Mouse (Mus musculus) liver, embryonic 14.5 days (tissue): Measurements from ENCODE around the gene Cobl. TPM values are rescaled to one million over a fixed set of nuclear protein-coding genes. Genes with fewer than 3 reads are reported as not detected.

ENCODE experiments used
- ATAC-seq: fragments of 200-750 bp; cut with Nextera tagmentation; 2 replicates; pipeline ENCODE4 v1.8.0; 2017; ENCODE audit warnings: moderate number of reproducible peaks, mild to moderate bottlenecking, moderate library complexity; ENCODE audit not compliant: insufficient read depth
- DNase-seq, 3 experiments: peaks; one replicate each; pipeline ENCODE4 v3.0.0-alpha.2; 2012 to 2013; ENCODE audit warnings: low read depth in 3 of 3, low spot score in 3 of 3
- H3K27ac ChIP-seq: fragments of 300-500 bp; sonication (generic); 2 replicates; pipeline ENCODE4 v1.5.1; 2014; ENCODE audit warnings: moderate library complexity, mild to moderate bottlenecking, control low read depth, inconsistent platforms
- H3K27me3 ChIP-seq: fragments of 300-500 bp; sonication (generic); 2 replicates; pipeline ENCODE4 v1.6.1; 2014; ENCODE audit warnings: mild to moderate bottlenecking, low read length, moderate library complexity; ENCODE audit not compliant: control insufficient read depth, insufficient read depth
- H3K36me3 ChIP-seq: fragments of 300-500 bp; sonication (generic); replicated peaks from 2 replicates; pipeline ENCODE4 v1.6.1; 2014; ENCODE audit warnings: low read depth; ENCODE audit not compliant: control insufficient read depth, insufficient read depth
- H3K4me1 ChIP-seq, 2 experiments: fragments of 200-500 bp in 1 of 2; fragments of 300-500 bp in 1 of 2; sonication (generic) in 1 of 2; replicated peaks; 2 replicates each; pipeline ENCODE4 v1.6.1; 2012 to 2014; ENCODE audit warnings: antibody characterized with exemption in 1 of 2, inconsistent platforms in 1 of 2, low read length in 1 of 2; ENCODE audit not compliant: control insufficient read depth in 2 of 2, insufficient read depth in 2 of 2
- H3K4me2 ChIP-seq: fragments of 300-500 bp; sonication (generic); 2 replicates; pipeline ENCODE4 v1.6.1; 2014; ENCODE audit warnings: low read depth, mild to moderate bottlenecking, control low read depth, moderate library complexity
- H3K4me3 ChIP-seq, 2 experiments: fragments of 200-500 bp in 1 of 2; fragments of 300-500 bp in 1 of 2; sonication (generic) in 1 of 2; 2 replicates each; pipeline ENCODE4 v1.5.1; 2012 to 2014; ENCODE audit warnings: low read depth in 2 of 2, low read length in 2 of 2, mild to moderate bottlenecking in 2 of 2, control low read depth in 1 of 2, inconsistent platforms in 1 of 2, moderate library complexity in 1 of 2; ENCODE audit not compliant: insufficient read depth in 1 of 2
- H3K9ac ChIP-seq: fragments of 300-500 bp; sonication (generic); replicated peaks from 2 replicates; pipeline ENCODE4 v1.6.1; 2014; ENCODE audit warnings: mild to moderate bottlenecking, control low read depth, moderate library complexity
- H3K9me3 ChIP-seq: fragments of 300-500 bp; sonication (generic); 2 replicates; pipeline ENCODE4 v1.6.1; 2016; ENCODE audit warnings: low read length, mixed read lengths; ENCODE audit not compliant: control insufficient read depth
- CTCF ChIP-seq: IDR thresholded peaks from 2 replicates; pipeline ENCODE4 v1.5.1; 2016; ENCODE audit warnings: antibody characterized with exemption, low read depth, control low read depth
- EP300 ChIP-seq: IDR thresholded peaks from 2 replicates; pipeline ENCODE4 v1.6.1; 2016; ENCODE audit warnings: antibody characterized with exemption, low read depth
- WGBS: fragments of 180-500 bp; shearing (Covaris S2); extraction: QIAGEN DNeasy Blood & Tissue Kit; methylation state at CpG from one replicate; pipeline ENCODE4 v1.1.7; 2014; ENCODE audit not compliant: insufficient replicate concordance; 5-methylcytosine and 5-hydroxymethylcytosine counted together
- polyA plus RNA-seq, 2 experiments: library from polyadenylated mRNA; depleted of rRNA in 1 of 2; stranded (reverse) in 1 of 2; unstranded in 1 of 2; fragments of >200 nt; fragmentation: Nextera tagmentation in 1 of 2; extraction: Ambion mirVana in 1 of 2; gene quantifications; 2 replicates each; pipeline versions ENCODE4 v1.2.1 to v1.2.3; 2012 to 2014

Cobl gene
- polyA plus RNA-seq, 2 experiments = 0.56 to 0.64 TPM

DNA sequence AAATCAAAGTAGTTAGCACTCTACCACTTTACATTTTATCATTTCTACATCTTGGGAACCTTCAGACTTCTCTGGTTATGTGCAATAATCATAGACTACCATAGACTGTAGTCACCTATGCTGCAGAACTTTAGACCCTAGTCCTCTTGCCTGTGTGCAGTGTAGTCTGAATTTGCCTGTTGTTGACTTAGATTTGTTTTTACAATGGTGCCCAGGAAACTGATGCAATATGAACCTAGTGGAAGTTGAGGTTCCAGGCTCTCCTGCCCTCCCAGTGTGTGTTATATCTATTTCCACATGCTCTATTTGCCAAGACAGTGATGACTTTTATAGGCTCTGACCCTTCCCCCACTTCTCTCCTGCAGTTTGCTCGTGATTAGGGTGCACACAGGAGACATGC lies 274.3 kb downstream of the Cobl start:
- WGBS = 36% methylated on average over 1 of the region's 1 CpGs
- H3K27me3 ChIP-seq = no peaks in the 10 kb centered on the region
- H3K9me3 ChIP-seq = no peaks in the 10 kb centered on the region
- H3K4me3 ChIP-seq = no peak overlapping the region
- ATAC-seq (peak; percentile 45; the same call in 1 of the 2 replicates), DNase-seq (no peak)
- no peak for TF ChIP-seq EP300
- TF ChIP-seq CTCF = no peak
- no peak overlapping the region for H3K4me2 ChIP-seq
- no peak overlapping the region for H3K9ac ChIP-seq
- no peaks in the 10 kb centered on the region for H3K36me3 ChIP-seq
- H3K4me1 ChIP-seq = no peaks in the 10 kb centered on the region
- no peak overlapping the region for H3K27ac ChIP-seq
